Mouse (Mus musculus): ENCODE results near the gene Hmgb3.

DNA sequence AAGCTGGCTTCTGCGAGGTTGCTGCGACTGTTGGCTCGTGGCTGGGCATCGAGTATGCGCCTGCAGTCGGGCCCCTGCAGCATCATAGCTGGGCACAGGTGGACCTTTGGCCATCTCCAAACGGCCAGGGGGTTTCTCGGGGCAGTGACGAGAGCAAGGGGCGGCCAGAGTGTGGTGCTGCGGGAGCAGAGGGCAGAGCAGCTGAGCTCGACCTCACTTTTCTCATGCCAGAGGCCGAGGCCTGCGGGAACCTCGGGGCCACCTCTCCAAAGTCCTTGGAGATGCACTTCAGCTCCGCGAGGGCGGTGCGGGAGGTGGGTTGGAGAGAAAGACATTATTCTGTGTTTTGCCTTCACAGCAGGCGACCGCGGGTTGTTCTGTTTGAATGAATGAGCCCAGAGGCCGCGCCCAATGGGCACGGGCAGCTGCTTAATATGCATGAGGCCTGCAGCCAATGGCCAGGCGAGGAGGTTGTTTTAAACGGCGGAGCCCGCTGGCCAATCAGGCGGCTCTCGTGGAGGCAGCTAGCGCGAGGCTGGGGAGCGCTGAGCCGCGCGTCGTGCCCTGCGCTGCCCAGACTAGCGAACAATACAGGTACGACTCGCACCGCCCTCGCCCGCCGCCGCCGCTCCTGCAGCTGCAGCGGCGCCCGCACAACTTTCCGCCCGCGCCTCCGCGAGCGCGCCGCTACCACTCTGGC is at the start of gene Hmgb3:
- TF ChIP-seq ETS1 (conservative IDR thresholded peaks at IDR 0.05; ENCODE audit: low read depth, low read length) (no peak), MEF2A (IDR thresholded peaks at IDR 0.05; ENCODE audit: borderline replicate concordance, low read depth, low read length) (no peak), MAX (IDR thresholded peaks at IDR 0.05; ENCODE audit: low read length) (no peak), CTCF (conservative IDR thresholded peaks at IDR 0.05 in 1 of 2, IDR thresholded peaks at IDR 0.05 in 1 of 2; ENCODE audit: low read depth in 2 of 2, low read length in 2 of 2) (no peak), POLR2A (IDR thresholded peaks at IDR 0.05; ENCODE audit: low read depth, low read length) (peak; percentile 73), NRF1 (IDR thresholded peaks at IDR 0.05; ENCODE audit: low read depth, low read length) (0 out of 2 replicates have a peak, but pooled peaks have one; percentile 26), NELFE (IDR thresholded peaks at IDR 0.05; ENCODE audit: low read depth, low read length) (peak; percentile 49; the same call in 1 of the 2 replicates), GABPA (IDR thresholded peaks at IDR 0.05; ENCODE audit: insufficient replicate concordance, low read depth, low read length) (no peak), CHD2 (IDR thresholded peaks at IDR 0.05; ENCODE audit: low read length) (peak; percentile 63)
